Mouse (Mus musculus) yolk sac, embryonic 10.5 days (tissue): Measurements from ENCODE around the gene Stk38.
"Not testable (repeated sequence)": the region's sequence is repeated elsewhere in the genome, so short reads cannot be mapped to it uniquely, and the experiment has no call there.

ENCODE experiments used
- DNase-seq: peaks from one replicate; pipeline ENCODE4 v3.0.0-alpha.2; 2017; ENCODE audit warnings: low spot score

The Stk38 gene

DNA sequence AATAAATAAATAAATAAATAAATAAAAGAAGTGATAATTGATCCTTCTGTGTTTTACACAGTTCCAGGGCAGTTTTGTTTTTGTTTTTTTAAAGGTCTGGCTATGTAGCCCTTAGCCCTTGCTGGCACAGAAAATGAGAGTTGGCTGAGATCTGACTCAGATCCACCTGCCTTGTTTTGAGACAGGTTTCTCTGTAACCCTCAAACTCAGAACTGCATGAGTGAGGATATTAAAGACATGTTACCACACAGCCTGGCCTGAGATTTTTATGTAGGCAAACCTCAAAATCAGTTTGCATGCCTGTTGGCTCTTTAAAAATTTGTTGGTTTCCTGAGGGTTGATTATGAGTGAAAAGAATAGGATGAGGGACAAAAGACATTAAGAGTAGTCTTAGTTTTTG, 27.7 kb upstream of the Stk38 start:
- DNase-seq: no peak

- DNase-seq: no peak
Measured at GRCm38 (mm10) chr17:29034264-29034663, 26.5 kb upstream of the Stk38 start.

GRCm38 (mm10) chr17:29033569-29034061, 25.8 kb upstream of the Stk38 start:
- DNase-seq: no peak

DNA sequence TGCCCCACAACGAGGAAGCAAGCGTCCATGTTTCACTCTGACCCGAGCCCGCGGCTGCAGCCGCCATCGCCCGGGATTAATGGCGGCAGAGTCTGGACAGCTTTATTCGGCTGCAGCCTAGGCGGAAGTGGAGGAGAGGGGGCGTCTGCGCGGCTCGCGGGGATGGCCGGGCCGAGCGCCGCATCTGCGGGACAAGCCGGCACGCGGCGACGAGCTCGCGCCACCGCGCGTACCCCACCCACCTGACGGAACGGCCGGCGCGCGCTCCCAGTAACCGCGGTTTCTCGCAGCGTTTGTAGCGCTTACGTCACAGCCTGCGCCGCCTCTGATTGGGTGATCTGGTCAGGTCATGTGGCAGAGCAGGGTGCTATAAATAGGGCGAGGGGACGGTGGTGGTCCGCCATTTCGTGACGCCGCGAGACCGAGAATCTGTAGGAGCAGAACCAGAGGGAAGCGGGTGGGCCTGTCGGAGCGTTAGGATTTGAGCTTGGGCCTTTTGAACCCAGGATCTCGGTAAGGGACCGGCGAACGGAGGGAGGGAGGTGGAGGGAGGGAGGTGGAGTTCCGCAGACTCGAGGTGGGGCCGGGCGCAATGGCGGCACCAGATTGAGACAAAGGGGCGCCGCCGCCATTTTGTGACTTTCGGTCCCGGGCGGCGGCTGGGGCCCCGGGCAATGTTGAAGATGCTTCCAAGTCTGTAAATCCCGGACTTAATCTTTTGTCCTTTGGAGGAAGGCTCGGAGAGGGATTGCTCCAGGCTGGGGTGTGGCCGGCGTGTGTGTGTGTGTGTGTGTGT, 24.7 kb upstream of the Stk38 start, which contains the start of gene Srsf3:
Gene Srsf3, plus strand, starts transcription at position 355 of the 796 bp plus-strand sequence.
- peak; percentile 99 for DNase-seq

DNA sequence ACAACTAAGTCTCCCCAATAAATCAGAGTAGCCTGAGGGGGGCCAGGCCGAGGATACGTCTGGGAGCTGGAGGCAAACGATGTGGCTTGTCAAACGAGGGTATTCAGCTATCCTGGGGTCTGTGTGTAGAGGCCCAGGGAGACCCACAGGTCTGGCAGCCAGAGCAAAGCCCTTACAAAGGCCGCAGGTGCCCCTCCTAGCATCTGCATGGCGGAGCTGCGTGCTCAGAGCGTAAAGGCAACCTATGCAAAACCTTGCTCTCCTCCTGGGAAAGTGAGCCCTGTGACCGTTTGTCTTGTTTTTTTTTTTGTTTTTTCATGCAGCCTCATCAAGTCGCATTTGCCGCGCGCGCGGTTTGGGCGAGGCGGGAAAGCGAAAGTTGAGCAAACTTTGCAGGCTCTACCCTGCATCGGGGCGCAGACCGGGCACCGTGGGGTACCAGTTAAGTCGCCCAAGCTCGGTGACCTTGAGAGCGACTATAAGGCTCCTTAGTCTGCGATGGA, 24.0 kb upstream of the Stk38 start:
- no peak for DNase-seq

GRCm38 (mm10) chr17:29031085-29031711, 23.4 kb upstream of the Stk38 start:
- not testable (repeated sequence) for DNase-seq

DNA sequence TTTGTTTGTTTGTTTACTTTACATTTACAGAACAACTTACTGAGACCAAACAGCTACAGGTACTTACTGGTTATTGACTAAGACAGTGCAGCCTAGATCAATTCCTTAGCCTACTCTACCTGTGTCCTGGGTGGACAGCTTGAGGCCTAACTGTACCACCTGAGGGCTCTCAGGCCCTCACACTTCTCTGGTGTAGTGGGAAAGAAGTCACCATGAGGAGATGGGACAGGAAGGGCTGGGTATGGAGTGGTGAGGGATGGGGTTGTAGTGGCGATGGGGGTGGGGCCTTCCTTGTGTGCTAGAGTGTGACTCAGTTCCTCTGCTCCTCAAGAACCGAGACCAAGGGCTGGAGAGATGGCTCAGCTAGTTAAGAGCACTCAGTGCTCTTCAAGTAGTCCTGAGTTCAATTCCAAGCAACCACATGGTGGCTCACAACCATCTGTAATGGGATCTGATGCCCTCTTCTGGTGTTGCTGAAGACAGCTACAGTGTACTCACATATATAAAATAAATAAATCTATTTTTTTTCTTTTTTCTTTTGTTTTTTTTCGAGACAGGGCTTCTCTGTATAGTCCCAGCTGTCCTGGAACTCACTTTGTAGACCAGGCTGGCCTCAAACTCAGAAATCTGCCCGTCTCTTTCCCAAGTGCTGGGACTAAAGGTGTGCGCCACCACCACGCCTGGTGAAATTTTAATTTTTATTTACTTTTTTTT, 22.7 kb upstream of the Stk38 start:
- no peak for DNase-seq

DNA sequence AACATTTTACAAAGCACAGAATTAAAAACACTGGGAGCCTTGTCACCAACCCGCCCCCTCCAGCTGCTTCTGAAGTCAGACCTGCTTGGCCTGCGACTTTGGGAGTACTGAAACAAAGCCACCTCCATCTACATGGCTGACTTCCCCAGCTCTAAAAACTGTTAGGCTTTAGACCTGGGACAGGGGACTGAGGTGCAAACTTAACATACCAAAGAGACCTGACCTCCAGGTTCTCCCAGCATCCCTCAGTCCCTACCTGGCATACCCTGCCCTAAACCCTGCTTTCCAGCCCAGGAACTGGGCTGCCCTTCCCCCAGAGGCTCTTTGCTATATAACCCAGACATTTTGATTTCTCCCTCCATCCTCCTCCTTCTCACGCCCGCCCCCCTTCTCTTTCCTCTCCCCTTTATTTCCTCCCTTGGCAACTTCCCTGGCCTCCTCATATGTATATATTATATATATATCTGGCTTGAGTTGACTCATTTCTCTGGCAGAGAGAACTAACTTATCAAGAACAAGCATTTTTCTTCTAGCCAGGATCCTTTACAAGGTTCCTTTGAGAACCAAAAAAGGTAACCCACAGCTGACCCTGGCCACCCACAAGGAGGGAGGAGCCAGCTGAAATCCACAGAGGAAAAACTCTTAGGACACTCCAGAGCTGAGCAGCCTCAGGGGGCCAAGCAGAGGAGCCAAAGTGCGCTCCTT, 19.0 kb upstream of the Stk38 start:
- DNase-seq: no peak

- DNase-seq: no peak
Measured at GRCm38 (mm10) chr17:29024896-29025565, 17.2 kb upstream of the Stk38 start.

DNA sequence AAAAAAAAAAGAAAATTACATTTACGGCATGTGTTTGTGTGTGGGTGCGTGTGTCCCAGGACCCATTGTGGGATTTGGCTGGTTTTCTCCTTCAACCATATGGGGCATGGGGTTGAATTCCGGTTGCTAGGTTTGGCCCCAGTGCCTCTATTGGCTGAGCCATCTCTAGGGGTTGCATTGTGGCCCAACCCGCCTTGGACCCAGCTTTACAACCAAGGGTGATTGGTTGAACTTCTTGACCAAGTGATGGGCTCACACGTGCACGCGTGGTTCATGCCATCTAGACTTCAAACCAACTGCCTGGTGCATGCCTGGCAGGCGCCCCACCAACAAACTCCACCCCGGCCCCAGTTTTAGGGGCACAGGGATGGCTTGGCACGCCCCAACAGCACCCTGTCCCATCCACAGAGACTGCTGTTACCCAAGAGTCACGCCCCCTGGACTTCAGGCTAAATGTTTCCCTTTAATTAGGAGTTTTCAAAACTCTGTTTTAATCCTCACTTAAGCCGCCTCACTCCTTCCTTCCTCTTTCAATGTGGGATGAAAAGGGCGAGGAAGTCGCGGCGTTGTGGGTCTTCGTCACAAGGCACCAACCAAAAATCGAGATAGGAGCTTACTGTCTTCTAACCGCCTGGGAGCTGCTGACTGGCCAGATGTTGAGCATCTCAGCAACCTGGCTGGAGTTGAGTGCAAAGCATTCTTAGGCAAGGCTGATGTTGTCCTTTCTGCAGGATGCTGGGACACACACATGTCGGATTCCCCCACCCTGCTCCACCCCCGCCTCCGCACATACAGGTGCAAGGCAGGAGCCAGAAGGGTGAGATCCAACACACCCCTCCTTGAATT, 16.5 kb upstream of the Stk38 start:
- no peak for DNase-seq

- no peak for DNase-seq
Measured at GRCm38 (mm10) chr17:29023346-29023745, 15.6 kb upstream of the Stk38 start.

GRCm38 (mm10) chr17:29022230-29022819, 14.5 kb upstream of the Stk38 start:
- no peak for DNase-seq

- no peak for DNase-seq
Measured at GRCm38 (mm10) chr17:29020444-29020843, 12.6 kb upstream of the Stk38 start.

- no peak for DNase-seq
Measured at GRCm38 (mm10) chr17:29019391-29019790, 11.6 kb upstream of the Stk38 start.

- DNase-seq: no peak
Measured at GRCm38 (mm10) chr17:29018292-29018984, 10.6 kb upstream of the Stk38 start.

DNA sequence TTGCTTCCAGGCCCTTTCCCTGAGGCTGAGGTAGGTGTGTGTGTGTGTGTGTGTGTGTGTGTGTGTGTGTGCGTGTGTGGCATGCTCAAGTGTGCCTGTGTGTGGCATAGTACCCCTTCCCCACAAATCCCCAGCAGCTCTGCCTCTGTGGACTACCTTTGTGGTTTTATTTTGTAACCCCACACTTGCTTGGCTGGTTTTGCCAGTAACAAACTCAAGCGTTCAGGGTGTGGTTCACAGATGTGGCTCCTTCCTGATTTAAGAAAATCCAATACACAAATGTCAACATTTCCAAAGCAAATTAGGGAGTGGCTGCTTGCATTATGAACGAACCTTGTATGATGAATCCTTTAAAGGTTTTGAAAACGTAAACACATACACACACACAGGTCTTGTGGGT, 8.9 kb upstream of the Stk38 start:
- no peak for DNase-seq

- DNase-seq: no peak
Measured at GRCm38 (mm10) chr17:29015638-29016037, 7.8 kb upstream of the Stk38 start.

- no peak for DNase-seq
Measured at GRCm38 (mm10) chr17:29014235-29014634, 6.4 kb upstream of the Stk38 start.

- no peak for DNase-seq
Measured at GRCm38 (mm10) chr17:29009181-29009580, 1.4 kb upstream of the Stk38 start.

DNA sequence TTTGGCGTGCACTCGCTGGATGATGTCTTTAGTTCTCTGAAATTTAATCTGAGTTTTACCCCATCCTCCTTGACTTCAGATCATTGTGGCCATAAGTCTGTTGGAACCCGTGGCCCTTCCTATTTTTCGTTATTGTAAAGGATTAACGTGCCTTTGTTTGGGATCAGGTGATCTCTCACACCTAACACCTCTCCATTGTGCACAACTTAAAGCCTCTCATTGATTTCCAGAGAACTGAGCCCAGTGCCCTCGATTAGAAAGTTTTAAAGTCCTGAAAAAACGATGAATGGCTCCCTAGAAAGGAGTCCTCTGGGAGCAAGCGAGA, 493 bp upstream of the Stk38 start:
- no peak for DNase-seq
